ENCODE assay signal across 12 mouse cellular contexts in genomic region chr7:29411216-29411816, GRCm38 (mm10).
DNase-seq lines count a peak whose midpoint lies in the region; ATAC-seq and TF ChIP-seq lines count a peak whose summit lies in the region.
"Had no signal": no experiment of that assay in that cellular context is flagged by ENCODE, and none has a peak within 500 bp of the region (broad histone marks: within the 10 kb centered on the region; RNA-seq: fewer than 3 reads in every experiment).

No protein-coding gene starts in this region.

- H3K9me3 ChIP-seq in hindbrain, embryonic 10.5 days, result no peaks in the 10 kb centered on the region
- no peaks in the 10 kb centered on the region for H3K9me3 ChIP-seq in hindbrain, embryonic 14.5 days (ENCODE audit: control insufficient read depth, low read length)
- H3K9me3 ChIP-seq in hindbrain, embryonic 13.5 days, result no peaks in the 10 kb centered on the region
- H3K9me3 ChIP-seq in midbrain, embryonic 10.5 days (replicated peaks), result no peaks in the 10 kb centered on the region
- H3K9me3 ChIP-seq in stomach, postnatal 0 days (ENCODE audit: control insufficient read depth, low read length), result no peaks in the 10 kb centered on the region

- H3K36me3 ChIP-seq in hindbrain, embryonic 10.5 days, result no peaks in the 10 kb centered on the region
- no peaks in the 10 kb centered on the region for H3K36me3 ChIP-seq in hindbrain, embryonic 14.5 days (replicated peaks; ENCODE audit: control insufficient read depth, insufficient read depth)
- H3K36me3 ChIP-seq in hindbrain, embryonic 13.5 days, result no peaks in the 10 kb centered on the region
- H3K36me3 ChIP-seq in midbrain, embryonic 10.5 days, result no peaks in the 10 kb centered on the region
- no peaks in the 10 kb centered on the region for H3K36me3 ChIP-seq in stomach, postnatal 0 days (ENCODE audit: control insufficient read depth, insufficient read depth, low read length)

- no peak overlapping the region for H3K4me2 ChIP-seq in hindbrain, embryonic 14.5 days (replicated peaks)
- no peak overlapping the region for H3K4me2 ChIP-seq in hindbrain, embryonic 13.5 days
- no peak overlapping the region for H3K4me2 ChIP-seq in stomach, postnatal 0 days (replicated peaks; ENCODE audit: low read depth)

- no peak overlapping the region for H3K4me3 ChIP-seq in hindbrain, embryonic 10.5 days
- no peak overlapping the region for H3K4me3 ChIP-seq in hindbrain, embryonic 14.5 days (replicated peaks; ENCODE audit: low read length)
- no peak overlapping the region for H3K4me3 ChIP-seq in hindbrain, embryonic 13.5 days
- H3K4me3 ChIP-seq in midbrain, embryonic 10.5 days, result no peak overlapping the region
- H3K4me3 ChIP-seq in stomach, postnatal 0 days (ENCODE audit: low read depth, low read length), result no peak overlapping the region

- TF ChIP-seq EP300 in stomach, postnatal 0 days (optimal IDR thresholded peaks at IDR 0.05), result no peak

- H3K4me1 ChIP-seq in hindbrain, embryonic 10.5 days (replicated peaks), result peaks cover 35% of the 10 kb centered on the region
- peaks cover 13% of the 10 kb centered on the region; the same call in 1 of the 2 replicates for H3K4me1 ChIP-seq in hindbrain, embryonic 14.5 days (replicated peaks; ENCODE audit: control insufficient read depth, insufficient read depth, low read length)
- H3K4me1 ChIP-seq in hindbrain, embryonic 13.5 days (replicated peaks), result peaks cover 34% of the 10 kb centered on the region
- peaks cover 44% of the 10 kb centered on the region for H3K4me1 ChIP-seq in midbrain, embryonic 10.5 days
- peaks cover 8% of the 10 kb centered on the region; the same call in 1 of the 2 replicates for H3K4me1 ChIP-seq in stomach, postnatal 0 days (replicated peaks; ENCODE audit: control insufficient read depth, insufficient read depth)

- H3K27ac ChIP-seq in hindbrain, embryonic 10.5 days, result peak overlapping the region; percentile 40; the same call in 1 of the 2 replicates
- no peak overlapping the region for H3K27ac ChIP-seq in hindbrain, embryonic 14.5 days
- peak overlapping the region; percentile 62 for H3K27ac ChIP-seq in hindbrain, embryonic 13.5 days
- H3K27ac ChIP-seq in midbrain, embryonic 10.5 days (replicated peaks), result peak overlapping the region; percentile 61
- peak overlapping the region; percentile 61; the same call in 1 of the 2 replicates for H3K27ac ChIP-seq in stomach, postnatal 0 days (replicated peaks)
- H3K27ac ChIP-seq: liver, embryonic 14.5 days had no signal

- WGBS in hindbrain, embryonic 10.5 days, result 57% methylated on average over 4 of the region's 4 CpGs
- 50% methylated on average over 4 of the region's 4 CpGs for WGBS in hindbrain, embryonic 14.5 days
- 48% methylated on average over 4 of the region's 4 CpGs for WGBS in hindbrain, embryonic 13.5 days
- WGBS in midbrain, embryonic 10.5 days, result 66% methylated on average over 4 of the region's 4 CpGs
- WGBS in stomach, postnatal 0 days, result 20% methylated on average over 4 of the region's 4 CpGs

- no peak for ATAC-seq in hindbrain, embryonic 14.5 days (ENCODE audit: low FRiP score)
- peak; percentile 41; the same call in 1 of the 2 replicates for ATAC-seq in hindbrain, embryonic 13.5 days (ENCODE audit: low FRiP score)
- ATAC-seq in stomach, postnatal 0 days (ENCODE audit: low FRiP score, low TSS enrichment), result peak; percentile 27; the same call in 1 of the 2 replicates

- H3K27me3 ChIP-seq in hindbrain, embryonic 10.5 days (ENCODE audit: insufficient read depth, poor library complexity, severe bottlenecking), result no peaks in the 10 kb centered on the region
- no peaks in the 10 kb centered on the region for H3K27me3 ChIP-seq in hindbrain, embryonic 14.5 days (ENCODE audit: control insufficient read depth, insufficient read depth, low read length)
- no peaks in the 10 kb centered on the region for H3K27me3 ChIP-seq in hindbrain, embryonic 13.5 days
- H3K27me3 ChIP-seq in midbrain, embryonic 10.5 days (ENCODE audit: low read depth, poor library complexity, severe bottlenecking), result no peaks in the 10 kb centered on the region
- H3K27me3 ChIP-seq in stomach, postnatal 0 days (ENCODE audit: control insufficient read depth, insufficient read depth, low read length), result no peaks in the 10 kb centered on the region

- no peak overlapping the region for H3K9ac ChIP-seq in hindbrain, embryonic 14.5 days
- no peak overlapping the region for H3K9ac ChIP-seq in hindbrain, embryonic 13.5 days
- H3K9ac ChIP-seq in stomach, postnatal 0 days (ENCODE audit: low read length), result no peak overlapping the region
- H3K9ac ChIP-seq: liver, embryonic 14.5 days had no signal

- peak; percentile 29 for DNase-seq in hindbrain, embryonic 10.5 days (ENCODE audit: low spot score)
- DNase-seq in hindbrain, embryonic 14.5 days (ENCODE audit: low spot score), result no peak
- no peak for DNase-seq in midbrain, embryonic 10.5 days (ENCODE audit: low spot score)
- peak; percentile 33 for DNase-seq in stomach, postnatal 0 days (ENCODE audit: low spot score)
- DNase-seq in frontal cortex, postnatal 25 days (ENCODE audit: low spot score in 2 of 2), result no peak
- no peak for DNase-seq in adipocyte (ENCODE audit: low spot score)
- DNase-seq in T-cell, adult 2 months (ENCODE audit: low spot score), result no peak
- DNase-seq: B cell, adult 2 months; cerebellum, postnatal 14 days; kidney, postnatal 14 days had no signal

- TF ChIP-seq CTCF in stomach, postnatal 0 days (IDR thresholded peaks at IDR 0.05; ENCODE audit: low read depth), result no peak

Comparison
In these comparisons a context has a peak if more than half of its experiments do, and no peak if none do; other contexts are left out.
1. DNase-seq: peak in hindbrain, embryonic 10.5 days (single experiment) and stomach, postnatal 0 days (single experiment); none in hindbrain, embryonic 14.5 days (single experiment), midbrain, embryonic 10.5 days (single experiment), frontal cortex, postnatal 25 days (0 of 2), adipocyte (single experiment) and T-cell, adult 2 months (single experiment).